Mouse (Mus musculus) CH12.LX (cell line): ENCODE results near the gene Dmkn. TPM values are rescaled to one million over a fixed set of nuclear protein-coding genes. Genes with fewer than 3 reads are reported as not detected.
A peak's percentile ranks its signal among the peaks of the same experiment; 100 is the strongest.

Source experiments
- DNase-seq: peaks from one replicate; pipeline ENCODE4 v3.0.0-alpha.2; 2013; ENCODE audit errors: extremely low read depth
- H3K27ac ChIP-seq: 2 replicates; pipeline ENCODE4 v1.5.1; 2012; ENCODE audit warnings: low read depth, mild to moderate bottlenecking, control low read depth, moderate library complexity; ENCODE audit not compliant: insufficient read depth
- H3K27me3 ChIP-seq: replicated peaks from 2 replicates; pipeline ENCODE3; 2012; ENCODE audit warnings: inconsistent platforms
- H3K36me3 ChIP-seq, 2 experiments: replicated peaks in 1 of 2; 2 replicates each; pipeline versions ENCODE3 to v1.6.1; 2012; ENCODE audit warnings: inconsistent platforms in 1 of 2, low read length in 1 of 2, mild to moderate bottlenecking in 1 of 2, mixed read lengths in 1 of 2, moderate library complexity in 1 of 2; ENCODE audit not compliant: control insufficient read depth in 1 of 2, insufficient read depth in 1 of 2
- H3K4me1 ChIP-seq, 2 experiments: 2 replicates each; pipeline ENCODE4 v1.6.1; 2012; ENCODE audit warnings: inconsistent platforms in 1 of 2, moderate library complexity in 1 of 2; ENCODE audit not compliant: insufficient read depth in 2 of 2, control insufficient read depth in 1 of 2
- H3K4me2 ChIP-seq: 2 replicates; pipeline ENCODE4 v1.6.1; 2012; ENCODE audit warnings: low read depth, mild to moderate bottlenecking, control low read depth; ENCODE audit not compliant: poor library complexity, insufficient read depth, severe bottlenecking
- H3K4me3 ChIP-seq, 3 experiments: fragments of 150-350 bp in 1 of 3; sonication (generic) in 1 of 3; replicated peaks in 1 of 3; 2 replicates each; pipeline versions ENCODE3 to v1.5.1; 2011 to 2012; ENCODE audit warnings: low read depth in 2 of 3, low read length in 2 of 3, mild to moderate bottlenecking in 2 of 3, moderate library complexity in 2 of 3, control low read depth in 1 of 3, improper control_type of control experiment in 1 of 3, inconsistent platforms in 1 of 3, mixed read lengths in 1 of 3; ENCODE audit not compliant: poor library complexity in 1 of 3
- H3K79me2 ChIP-seq: replicated peaks from 2 replicates; pipeline ENCODE4 v1.6.1; 2012; ENCODE audit warnings: mild to moderate bottlenecking, moderate library complexity; ENCODE audit not compliant: control insufficient read depth, poor library complexity, insufficient read depth, severe bottlenecking; ENCODE audit errors: extremely low read depth
- H3K9ac ChIP-seq: 2 replicates; pipeline ENCODE4 v1.6.1; 2012; ENCODE audit warnings: low read depth, mild to moderate bottlenecking, control low read depth, moderate library complexity; ENCODE audit not compliant: insufficient read depth
- H3K9me3 ChIP-seq: replicated peaks from 2 replicates; pipeline ENCODE3; 2012; ENCODE audit warnings: low read length, inconsistent platforms, mixed read lengths
- BHLHE40 ChIP-seq: IDR thresholded peaks from 2 replicates; pipeline ENCODE4 v1.6.1; 2011; ENCODE audit warnings: mild to moderate bottlenecking, low read depth, low read length, improper control_type of control experiment
- CHD1 ChIP-seq: IDR thresholded peaks from 2 replicates; pipeline ENCODE4 v1.6.1; 2012; ENCODE audit warnings: low read depth, low read length, improper control_type of control experiment, inconsistent platforms
- CHD2 ChIP-seq: IDR thresholded peaks from 2 replicates; pipeline ENCODE4 v1.6.1; 2011; ENCODE audit warnings: low read length, improper control_type of control experiment
- CTCF ChIP-seq, 2 experiments: IDR thresholded peaks in 1 of 2; conservative IDR thresholded peaks in 1 of 2; 2 replicates each; pipeline ENCODE4 v1.5.1; 2011 to 2012; ENCODE audit warnings: low read depth in 2 of 2, low read length in 2 of 2, improper control_type of control experiment in 1 of 2, inconsistent platforms in 1 of 2, mild to moderate bottlenecking in 1 of 2, moderate library complexity in 1 of 2
- E2F4 ChIP-seq: IDR thresholded peaks from 2 replicates; pipeline ENCODE4 v1.6.1; 2011; ENCODE audit warnings: low read depth, low read length, improper control_type of control experiment; ENCODE audit not compliant: insufficient replicate concordance
- ELF1 ChIP-seq: IDR thresholded peaks from 2 replicates; pipeline ENCODE4 v1.6.1; 2014; ENCODE audit warnings: low read depth, mild to moderate bottlenecking, inconsistent platforms, low read length, improper control_type of control experiment
- EP300 ChIP-seq: IDR thresholded peaks from 2 replicates; pipeline ENCODE4 v1.6.1; 2011; ENCODE audit warnings: low read length, improper control_type of control experiment
- ETS1 ChIP-seq: conservative IDR thresholded peaks from 2 replicates; pipeline ENCODE4 v1.6.1; 2012; ENCODE audit warnings: low read depth, mild to moderate bottlenecking, inconsistent platforms, low read length, improper control_type of control experiment, moderate library complexity
- GABPA ChIP-seq: IDR thresholded peaks from 2 replicates; pipeline ENCODE4 v1.6.1; 2012; ENCODE audit warnings: low read depth, low read length, improper control_type of control experiment, inconsistent platforms; ENCODE audit not compliant: insufficient replicate concordance
- HCFC1 ChIP-seq: IDR thresholded peaks from 2 replicates; pipeline ENCODE4 v1.6.1; 2012; ENCODE audit warnings: low read depth, mild to moderate bottlenecking, inconsistent platforms, low read length, improper control_type of control experiment
- IRF4 ChIP-seq: IDR thresholded peaks from 2 replicates; pipeline ENCODE4 v1.6.1; 2014; ENCODE audit warnings: low read depth, mild to moderate bottlenecking, inconsistent platforms, low read length, improper control_type of control experiment
- JUN ChIP-seq: IDR thresholded peaks from 2 replicates; pipeline ENCODE4 v1.6.1; 2011; ENCODE audit warnings: low read depth, mild to moderate bottlenecking, low read length, improper control_type of control experiment, moderate library complexity; ENCODE audit not compliant: insufficient read depth
- JUND ChIP-seq: conservative IDR thresholded peaks from 2 replicates; pipeline ENCODE4 v1.6.1; 2011; ENCODE audit warnings: low read depth, low read length, improper control_type of control experiment
- KAT2A ChIP-seq: IDR thresholded peaks from 2 replicates; pipeline ENCODE4 v1.6.1; 2012; ENCODE audit warnings: low read length, improper control_type of control experiment, inconsistent platforms; ENCODE audit not compliant: insufficient replicate concordance
- MAFK ChIP-seq: IDR thresholded peaks from 2 replicates; pipeline ENCODE4 v1.6.1; 2011; ENCODE audit warnings: low read length, improper control_type of control experiment; ENCODE audit not compliant: insufficient replicate concordance
- MAX ChIP-seq: IDR thresholded peaks from 2 replicates; pipeline ENCODE4 v1.6.1; 2011; ENCODE audit warnings: low read length, improper control_type of control experiment
- MAZ ChIP-seq: IDR thresholded peaks from 2 replicates; pipeline ENCODE4 v1.6.1; 2012; ENCODE audit warnings: low read depth, mild to moderate bottlenecking, inconsistent platforms, low read length, improper control_type of control experiment, moderate library complexity
- MEF2A ChIP-seq: IDR thresholded peaks from 2 replicates; pipeline ENCODE4 v1.6.1; 2014; ENCODE audit warnings: low read depth, mild to moderate bottlenecking, inconsistent platforms, low read length, improper control_type of control experiment, borderline replicate concordance
- MXI1 ChIP-seq: IDR thresholded peaks from 2 replicates; pipeline ENCODE4 v1.6.1; 2011; ENCODE audit warnings: mild to moderate bottlenecking, low read depth, low read length, improper control_type of control experiment
- MYC ChIP-seq: IDR thresholded peaks from 2 replicates; pipeline ENCODE4 v1.6.1; 2011; ENCODE audit warnings: low read depth, mild to moderate bottlenecking, improper control_type of control experiment, low read length
- NELFE ChIP-seq: IDR thresholded peaks from 2 replicates; pipeline ENCODE4 v1.6.1; 2011; ENCODE audit warnings: low read depth, low read length, improper control_type of control experiment
- NRF1 ChIP-seq: IDR thresholded peaks from 2 replicates; pipeline ENCODE4 v1.6.1; 2014; ENCODE audit warnings: low read depth, mild to moderate bottlenecking, inconsistent platforms, low read length, improper control_type of control experiment, moderate library complexity
- PAX5 ChIP-seq: IDR thresholded peaks from 2 replicates; pipeline ENCODE4 v1.6.1; 2012; ENCODE audit warnings: low read length, inconsistent platforms, mixed read lengths
- POLR2A ChIP-seq: IDR thresholded peaks from 2 replicates; pipeline ENCODE4 v1.6.1; 2011; ENCODE audit warnings: low read depth, mild to moderate bottlenecking, improper control_type of control experiment, low read length
- POLR2AphosphoS2 ChIP-seq: IDR thresholded peaks from 2 replicates; pipeline ENCODE4 v1.6.1; 2011; ENCODE audit warnings: low read depth, low read length, improper control_type of control experiment
- RAD21 ChIP-seq: IDR thresholded peaks from 2 replicates; pipeline ENCODE4 v1.6.1; 2011; ENCODE audit warnings: low read depth, mild to moderate bottlenecking, low read length, improper control_type of control experiment, moderate library complexity
- RCOR1 ChIP-seq: conservative IDR thresholded peaks from 2 replicates; pipeline ENCODE4 v1.6.1; 2012; ENCODE audit warnings: low read depth, mild to moderate bottlenecking, inconsistent platforms, low read length, improper control_type of control experiment
- SIN3A ChIP-seq: IDR thresholded peaks from 2 replicates; pipeline ENCODE4 v1.6.1; 2012; ENCODE audit warnings: low read length, improper control_type of control experiment, inconsistent platforms
- SMC3 ChIP-seq: IDR thresholded peaks from 2 replicates; pipeline ENCODE4 v1.6.1; 2011; ENCODE audit warnings: low read depth, low read length, improper control_type of control experiment
- TBP ChIP-seq: conservative IDR thresholded peaks from 2 replicates; pipeline ENCODE4 v1.6.1; 2011; ENCODE audit warnings: low read depth, low read length, improper control_type of control experiment
- TCF12 ChIP-seq: IDR thresholded peaks from 2 replicates; pipeline ENCODE4 v1.6.1; 2014; ENCODE audit warnings: low read depth, mild to moderate bottlenecking, inconsistent platforms, low read length, improper control_type of control experiment
- UBTF ChIP-seq: IDR thresholded peaks from 2 replicates; pipeline ENCODE4 v1.6.1; 2012; ENCODE audit warnings: low read depth, mild to moderate bottlenecking, inconsistent platforms, low read length, improper control_type of control experiment, moderate library complexity
- USF1 ChIP-seq: IDR thresholded peaks from 2 replicates; pipeline ENCODE4 v1.6.1; 2014; ENCODE audit warnings: low read depth, mild to moderate bottlenecking, inconsistent platforms, low read length, improper control_type of control experiment
- USF2 ChIP-seq: conservative IDR thresholded peaks from 2 replicates; pipeline ENCODE4 v1.6.1; 2011; ENCODE audit warnings: low read depth, low read length, improper control_type of control experiment
- ZC3H11A ChIP-seq: IDR thresholded peaks from 2 replicates; pipeline ENCODE4 v1.6.1; 2012; ENCODE audit warnings: low read depth, mild to moderate bottlenecking, inconsistent platforms, low read length, improper control_type of control experiment
- ZKSCAN1 ChIP-seq: IDR thresholded peaks from 2 replicates; pipeline ENCODE4 v1.6.1; 2012; ENCODE audit warnings: low read depth, inconsistent platforms, low read length, improper control_type of control experiment, borderline replicate concordance
- ZMIZ1 ChIP-seq: IDR thresholded peaks from 2 replicates; pipeline ENCODE4 v1.6.1; 2012; ENCODE audit warnings: low read depth, mild to moderate bottlenecking, inconsistent platforms, low read length, improper control_type of control experiment
- ZNF384 ChIP-seq: IDR thresholded peaks from 2 replicates; pipeline ENCODE4 v1.6.1; 2012; ENCODE audit warnings: low read depth, low read length, improper control_type of control experiment, inconsistent platforms
- dilution Hi-C: fragments of 300-500 bp; cut with MboI; formaldehyde crosslinking; loops from 2 replicates; pipeline ENCODE4 v1.14.3; 2020; ENCODE audit warnings: low sequenced_read_pairs; ENCODE audit not compliant: extremely low pct_unique_long_range_greater_than_20kb, extremely low pct_ligation_motif_present
- in situ Hi-C: fragments of 300-500 bp; cut with MboI; formaldehyde crosslinking; loops from 3 replicates; pipeline ENCODE4 v1.14.3; 2019; ENCODE audit warnings: low sequenced_read_pairs, low pct_ligation_motif_present, low pct_unique_long_range_greater_than_20kb, mixed read lengths
- polyA plus RNA-seq: library from polyadenylated mRNA; unstranded; fragments of >175 nt; gene quantifications from 2 replicates; pipeline ENCODE4 v1.2.1, GENCODE M21; 2012; ENCODE audit warnings: low read depth; ENCODE audit not compliant: insufficient read length
- total RNA-seq, 2 experiments: library from RNA; depleted of rRNA; stranded (reverse); fragments of 300-350 nt in 1 of 2; fragments of >200 nt in 1 of 2; gene quantifications; 2 replicates each; pipeline ENCODE4 v1.2.3; 2012 to 2014

Gene Dmkn
- total and polyA plus RNA-seq, 3 experiments = not detected

DNA sequence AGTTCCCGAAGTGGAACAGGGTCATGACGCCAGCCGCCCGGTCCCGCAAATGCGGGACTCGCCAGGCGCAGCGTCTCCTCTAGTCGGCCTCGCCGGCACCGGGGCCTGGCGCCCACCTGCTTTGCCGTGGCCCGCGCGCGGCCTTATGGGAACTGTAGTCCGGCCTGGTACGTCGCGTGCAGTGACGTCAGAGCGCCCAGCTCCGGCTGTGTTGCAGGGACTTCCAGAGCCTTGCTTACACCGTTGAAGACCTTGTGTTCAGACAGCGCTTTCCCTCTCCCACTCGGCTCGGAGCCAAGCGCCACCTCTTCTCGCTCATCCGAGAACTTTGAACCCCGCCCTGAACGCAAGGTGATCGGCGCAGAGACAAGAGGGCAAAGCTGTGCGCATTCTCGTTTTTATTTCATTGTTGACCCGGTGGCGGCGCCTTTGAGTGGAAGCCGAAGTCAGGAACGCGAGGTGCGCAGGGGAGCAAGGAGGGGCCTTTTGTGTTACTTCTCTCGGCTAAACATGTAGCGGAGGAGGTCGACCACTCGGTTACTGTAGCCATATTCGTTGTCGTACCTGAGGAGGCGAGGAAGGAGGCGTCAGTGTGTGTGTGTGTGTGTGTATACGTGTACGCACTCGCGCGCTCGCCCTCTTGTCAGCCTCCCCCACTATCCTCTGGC is 34.0 kb upstream of the Dmkn start, which contains the start of gene Tmem147:
TSS of gene Tmem147 (minus strand) at position 145 of the 668 bp plus-strand sequence.
- TF ChIP-seq JUN (no peak), MEF2A (peak; percentile 71; the same call in 1 of the 2 replicates), RCOR1 (no peak), IRF4 (0 out of 2 replicates have a peak, but pooled peaks have one; percentile 58), POLR2A (peak; percentile 76), CHD1 (no peak), E2F4 (no peak), USF2 (no peak), SMC3 (peak; percentile 53), UBTF (no peak), ZNF384 (no peak), MAFK (no peak), NELFE (peak; percentile 77), GABPA (peak; percentile 71; the same call in 1 of the 2 replicates), MAX (peak; percentile 77), HCFC1 (peak; percentile 98), ZMIZ1 (no peak), CHD2 (no peak; the same call in 1 of the 2 replicates), KAT2A (peak; percentile 96), ETS1 (peak; percentile 44), PAX5 (no peak), POLR2AphosphoS2 (no peak; the same call in 1 of the 2 replicates), MYC (no peak; the same call in 1 of the 2 replicates), RAD21 (peak; percentile 31; the same call in 1 of the 2 replicates), CTCF (conservative IDR thresholded peaks at IDR 0.05 in 1 of 2, IDR thresholded peaks at IDR 0.05 in 1 of 2; ENCODE audit: low read depth in 2 of 2, low read length in 2 of 2) (peak in 1 of 2 experiments; percentile 65; a peak in 2 of 4 replicates), MXI1 (peak; percentile 92), NRF1 (peak; percentile 76), ZKSCAN1 (no peak), TBP (no peak), BHLHE40 (peak; percentile 77), ZC3H11A (no peak), ELF1 (peak; percentile 80), SIN3A (peak; percentile 90), EP300 (no peak), MAZ (0 out of 2 replicates have a peak, but pooled peaks have one; percentile 51), TCF12 (peak; percentile 84), USF1 (no peak), JUND (no peak)
- Histone ChIP-seq H3K27me3 (no peaks in the 10 kb centered on the region), H3K4me3 (peak within 1 kb of the TSS; percentile 67 to 78 (median 73)), H3K27ac (peak within 1 kb of the TSS; percentile 90), H3K79me2 (no peaks in the 10 kb centered on the region), H3K9me3 (no peaks in the 10 kb centered on the region), H3K36me3 (peaks cover 19 to 70% of the 10 kb centered on the region in 2 experiments), H3K4me1 (peaks cover 15 to 55% of the 10 kb centered on the region in 2 experiments; a peak in 3 of 4 replicates), H3K9ac (peak within 1 kb of the TSS; percentile 77), H3K4me2 (peak within 1 kb of the TSS; percentile 91)
- dilution Hi-C loops = no loop called here
- in situ Hi-C loops = no loop called here
- peak; percentile 95 for DNase-seq
